Mouse (Mus musculus): Measurements from ENCODE around the gene Cdhr5.
"Not testable (repeated sequence)": the region's sequence is repeated elsewhere in the genome, so short reads cannot be mapped to it uniquely, and the experiment has no call there.

Gene Cdhr5

DNA sequence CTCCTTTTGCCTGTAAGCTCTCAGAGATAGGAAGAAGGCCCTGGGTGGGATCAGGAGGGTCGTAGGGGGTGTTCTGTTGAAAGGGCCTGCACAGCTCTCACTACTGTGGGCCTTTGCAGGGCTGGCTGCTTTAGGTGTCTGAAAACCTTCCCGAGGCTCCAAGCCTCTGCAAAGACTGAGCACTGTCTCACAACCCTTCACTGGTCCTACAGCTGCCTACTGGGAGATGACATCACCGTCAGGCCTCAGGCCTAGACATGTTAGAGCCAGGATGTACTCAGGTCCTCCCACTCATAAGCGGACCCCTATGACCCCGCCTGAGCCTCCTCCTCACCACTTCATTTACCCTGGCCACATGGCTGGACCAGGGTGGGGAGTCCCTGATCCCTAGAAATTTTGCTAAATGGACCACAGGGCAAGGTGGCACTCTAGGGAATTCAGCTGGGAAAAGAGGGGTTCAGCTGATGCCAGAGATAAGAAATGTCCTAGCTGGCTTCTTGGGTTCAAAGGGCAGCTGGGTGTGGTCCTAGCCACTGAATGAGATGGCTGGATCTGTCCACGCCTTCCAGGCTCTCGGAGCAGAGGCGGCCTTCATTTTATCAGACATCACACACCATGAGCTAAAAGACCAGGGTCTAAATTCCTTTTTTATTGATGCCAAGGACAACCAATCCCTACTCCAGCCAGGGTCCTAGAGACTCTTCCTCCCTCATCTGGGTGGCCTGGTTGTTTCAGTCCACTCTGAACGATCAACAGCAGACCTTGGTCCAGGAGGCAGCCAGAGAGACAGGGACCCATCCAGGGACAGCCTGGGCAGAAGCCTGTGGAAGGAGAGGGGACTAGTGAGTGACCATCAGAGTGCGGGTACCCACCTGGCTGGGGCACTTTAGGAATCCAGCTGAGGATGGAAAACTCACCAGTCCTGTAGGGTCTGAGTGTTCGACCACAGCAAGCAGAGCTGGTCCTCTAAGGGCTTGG lies 1.4 kb upstream of the Cdhr5 start:
- DNase-seq (ENCODE audit: low spot score in 2 of 2): no peak

DNA sequence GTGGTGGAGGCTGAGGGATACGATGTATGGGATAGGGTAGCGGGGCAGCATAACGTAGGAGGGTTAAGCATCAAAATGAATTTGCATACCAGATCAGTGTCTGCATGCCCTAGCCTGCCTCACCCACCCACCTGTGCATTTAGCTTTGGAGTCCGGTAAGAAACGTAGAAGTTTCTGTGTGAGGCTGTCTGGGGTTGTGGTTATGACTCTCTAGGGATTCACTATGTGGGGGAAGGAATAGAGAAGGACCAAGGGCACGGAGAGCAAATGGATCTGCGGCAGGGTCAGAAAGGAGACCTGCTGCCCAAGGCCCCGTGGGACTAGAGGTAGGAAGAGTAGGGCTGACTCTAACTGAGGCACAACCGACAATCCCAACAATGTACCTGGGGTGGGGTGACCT lies 1.2 kb downstream of the Cdhr5 start:
- DNase-seq (ENCODE audit: low spot score in 2 of 2): no peak

DNA sequence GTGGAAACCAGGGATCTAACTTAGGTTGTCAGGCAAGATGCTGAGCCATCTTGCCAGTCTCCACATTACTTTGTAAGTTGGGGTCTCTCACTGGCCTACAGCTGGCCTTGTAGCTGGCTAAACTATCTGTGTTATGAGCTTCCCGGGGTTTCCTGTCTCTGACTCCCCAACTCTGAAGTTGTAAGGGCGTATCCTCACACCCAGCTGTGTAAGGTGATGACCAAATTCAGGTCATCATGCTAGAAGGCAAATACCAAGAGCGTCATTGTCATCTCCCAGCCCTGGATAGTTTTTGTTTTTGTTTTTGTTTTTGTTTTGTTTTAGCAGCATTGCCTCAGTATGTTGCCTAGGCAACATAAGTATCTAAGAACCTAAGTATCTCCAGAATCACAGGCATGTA lies 6.0 kb downstream of the Cdhr5 start:
- DNase-seq (ENCODE audit: low spot score in 2 of 2): no peak

DNA sequence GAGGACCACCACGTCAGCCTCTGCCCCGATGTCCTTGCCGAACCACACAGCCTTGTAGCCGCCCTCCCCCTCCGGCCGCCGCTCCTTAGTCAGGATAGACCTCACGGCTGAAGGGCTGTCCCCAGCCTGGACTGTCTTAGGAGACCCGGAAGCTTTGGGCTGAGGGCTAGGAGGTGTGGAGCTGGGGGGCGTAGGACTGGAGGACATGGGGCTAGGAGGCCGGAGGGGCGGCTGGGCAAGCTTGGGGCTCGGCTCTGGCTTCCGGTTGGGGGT lies 7.4 kb downstream of the Cdhr5 start:
- DNase-seq (ENCODE audit: low spot score in 2 of 2): no peak

DNA sequence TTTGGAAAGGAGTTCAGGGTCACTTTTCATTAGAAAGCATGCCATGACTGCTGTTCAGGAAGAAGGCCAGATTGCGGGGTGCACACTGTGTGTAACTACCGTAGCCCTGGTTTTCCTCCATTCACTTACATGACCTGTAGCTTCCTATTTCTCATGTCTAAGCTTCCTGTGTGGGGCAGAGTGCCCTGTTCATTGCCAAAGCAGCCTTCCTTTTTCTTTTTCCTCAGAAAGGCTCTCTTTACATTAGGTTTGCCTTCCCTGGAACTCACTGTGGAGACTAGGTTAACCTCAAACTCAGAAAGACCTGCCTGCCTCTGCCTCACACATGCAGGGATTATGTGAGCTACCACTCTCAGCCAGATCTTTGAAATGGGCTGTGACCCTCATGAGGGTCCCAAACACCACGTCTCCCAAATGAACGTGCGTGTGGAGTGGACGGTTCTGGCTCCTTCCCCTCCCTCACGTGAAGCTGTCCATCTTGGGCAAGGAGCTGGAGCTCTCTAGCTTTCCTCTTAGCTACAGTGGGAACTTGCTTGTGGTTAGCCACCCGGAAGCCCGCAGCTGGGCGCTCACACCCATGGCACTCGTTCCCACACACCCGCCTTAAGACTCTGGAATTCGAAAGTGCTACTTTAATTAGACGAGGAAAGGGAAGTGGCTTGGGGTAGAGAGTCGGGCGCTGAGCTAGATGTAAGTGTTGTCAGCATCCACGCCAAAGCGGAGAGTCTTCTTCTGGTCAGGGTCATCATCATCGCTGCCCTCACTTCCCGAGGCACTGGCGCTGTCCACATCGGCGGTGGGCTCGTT lies 7.9 kb downstream of the Cdhr5 start:
- DNase-seq (ENCODE audit: low spot score in 2 of 2): no peak

DNA sequence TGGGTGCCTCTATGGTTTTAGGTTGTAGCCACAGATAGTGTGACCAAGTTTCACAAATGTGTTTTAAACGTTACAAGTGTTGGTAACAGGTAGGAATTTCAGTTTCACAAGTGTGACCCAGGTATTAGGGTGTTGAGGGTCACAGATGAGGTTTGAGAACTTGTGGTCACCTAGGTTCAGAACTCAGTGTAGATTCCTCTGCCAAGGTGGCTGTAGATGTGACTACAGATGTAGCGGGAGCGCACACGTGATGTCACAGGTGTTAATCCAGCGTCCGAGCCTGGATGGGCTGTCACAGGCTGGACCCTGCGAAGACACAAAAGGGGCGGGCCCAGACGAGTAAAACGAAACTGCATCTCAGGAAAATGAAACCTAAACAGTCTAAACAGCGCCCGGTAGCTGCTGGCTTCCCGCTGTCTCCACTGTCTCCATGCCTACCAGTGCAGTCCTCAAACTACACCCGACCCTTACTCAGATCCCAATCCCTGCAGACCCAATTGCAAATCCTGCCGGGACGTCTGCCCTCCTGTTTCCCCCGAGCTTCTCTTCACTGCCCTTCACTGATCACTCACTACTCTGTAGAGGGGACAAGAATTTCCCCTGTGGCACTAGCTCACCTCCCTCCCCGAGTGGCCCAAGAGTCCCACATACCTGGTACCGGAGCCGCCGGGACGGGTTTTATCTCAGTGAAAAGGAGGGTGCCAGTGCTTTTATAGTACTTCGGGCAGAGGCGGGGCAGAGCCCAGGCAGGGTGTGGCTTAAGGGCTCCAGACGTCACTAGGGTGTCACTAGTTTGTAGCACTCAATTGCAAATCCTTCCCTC lies 10.6 kb downstream of the Cdhr5 start, which contains the start of gene Irf7:
Irf7 (minus strand) TSS at position 743 of the 823 bp plus-strand sequence.
- DNase-seq (ENCODE audit: low spot score in 2 of 2): peak in 1 of 2 experiments; percentile 23

DNA sequence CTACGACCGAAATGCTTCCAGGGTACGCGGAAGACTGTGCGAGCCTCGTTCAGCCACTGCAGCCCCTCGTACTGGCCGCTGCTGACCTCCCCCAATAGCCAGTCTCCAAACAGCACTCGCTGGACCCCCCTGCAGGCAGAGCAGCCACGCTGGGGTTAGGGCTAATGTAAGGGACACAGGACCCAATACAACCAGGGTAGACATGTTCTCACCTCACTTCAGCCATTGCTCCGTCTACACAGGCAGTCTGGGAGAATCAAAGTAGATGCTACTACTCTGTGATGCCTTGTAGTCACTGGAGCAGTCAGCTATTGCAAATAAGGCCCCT lies 11.2 kb downstream of the Cdhr5 start:
- DNase-seq (ENCODE audit: low spot score in 2 of 2): no peak

DNA sequence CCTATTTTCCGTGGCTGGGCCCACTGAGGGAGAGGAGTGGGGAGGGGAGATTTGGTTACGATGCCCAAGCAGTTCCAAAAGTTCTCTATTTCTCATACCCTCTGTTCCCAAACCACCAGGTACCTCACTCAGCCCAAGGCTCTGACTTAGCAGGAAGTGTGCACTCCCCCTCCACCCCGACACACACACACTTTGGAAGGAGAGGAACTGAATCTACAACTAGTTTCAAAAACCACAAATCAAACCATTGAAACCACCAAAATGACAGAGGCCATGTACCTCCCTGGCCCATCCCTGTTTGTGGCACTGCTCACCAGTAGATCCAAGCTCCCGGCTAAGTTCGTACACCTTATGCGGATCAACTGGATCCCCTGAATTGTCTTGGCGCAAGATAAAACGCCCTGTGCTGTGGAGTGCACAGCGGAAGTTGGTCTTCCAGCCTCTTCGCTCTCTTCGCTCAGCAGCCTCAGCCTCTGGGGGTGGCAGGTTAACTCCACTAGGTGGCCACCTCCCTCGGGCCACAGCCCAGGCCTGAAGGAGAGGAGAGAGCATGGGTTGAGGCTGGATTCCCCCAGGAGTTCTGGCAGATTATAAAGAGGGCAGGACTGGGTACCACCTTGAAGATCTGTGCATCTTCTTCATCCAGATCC lies 11.7 kb downstream of the Cdhr5 start:
- DNase-seq (ENCODE audit: low spot score in 2 of 2): no peak

DNA sequence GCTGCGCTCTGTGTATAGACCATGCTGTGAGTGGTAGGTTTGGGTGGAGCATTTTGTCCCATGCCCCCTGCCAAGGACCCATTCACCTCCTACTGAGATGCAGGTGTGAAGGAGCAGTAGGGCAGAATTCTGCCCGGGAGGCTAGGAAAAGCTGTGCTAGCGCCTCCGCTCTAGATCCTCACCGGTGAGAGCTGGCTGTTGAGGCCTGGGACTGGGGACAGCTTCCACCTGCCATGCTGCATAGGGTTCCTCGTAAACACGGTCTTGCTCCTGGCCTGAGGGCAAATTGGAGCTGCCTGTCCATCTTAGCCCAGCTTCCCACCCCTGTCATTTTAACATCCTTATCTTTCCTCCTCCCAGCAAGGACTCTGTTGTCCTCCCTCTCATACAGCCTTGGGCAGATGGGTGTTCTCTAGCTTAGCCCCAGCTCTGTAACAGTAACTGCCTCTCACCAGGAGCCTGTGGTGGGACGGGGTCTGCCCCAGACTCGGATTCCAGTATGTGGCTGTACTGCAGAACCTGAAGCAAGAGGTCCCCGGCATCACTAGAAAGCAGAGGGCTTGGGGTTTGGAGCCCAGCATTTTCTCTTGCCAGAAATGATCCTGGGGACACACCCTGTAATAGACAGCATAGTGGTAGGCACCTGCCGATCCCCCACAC lies 12.4 kb downstream of the Cdhr5 start:
- DNase-seq (ENCODE audit: low spot score in 2 of 2): no peak

DNA sequence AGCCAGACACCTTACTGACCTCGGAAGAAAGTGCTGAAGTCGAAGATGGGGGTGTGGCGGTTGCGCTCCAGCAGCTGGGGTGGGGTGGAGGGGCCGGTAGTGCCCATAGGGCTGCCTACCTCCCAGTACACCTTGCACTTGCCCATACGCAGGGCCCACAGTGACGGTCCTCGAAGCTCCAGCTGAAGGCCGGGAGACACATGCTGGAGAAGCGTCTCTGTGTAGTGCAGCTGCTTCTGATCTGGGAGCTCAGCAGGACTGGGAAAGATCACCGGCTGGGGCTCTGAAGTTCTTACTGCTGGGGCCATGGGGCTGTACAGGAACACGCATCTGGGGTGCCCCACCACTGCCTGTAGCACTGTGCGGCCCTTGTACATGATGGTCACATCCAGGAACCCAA lies 12.9 kb downstream of the Cdhr5 start:
- no peak for DNase-seq (ENCODE audit: low spot score in 2 of 2)

DNA sequence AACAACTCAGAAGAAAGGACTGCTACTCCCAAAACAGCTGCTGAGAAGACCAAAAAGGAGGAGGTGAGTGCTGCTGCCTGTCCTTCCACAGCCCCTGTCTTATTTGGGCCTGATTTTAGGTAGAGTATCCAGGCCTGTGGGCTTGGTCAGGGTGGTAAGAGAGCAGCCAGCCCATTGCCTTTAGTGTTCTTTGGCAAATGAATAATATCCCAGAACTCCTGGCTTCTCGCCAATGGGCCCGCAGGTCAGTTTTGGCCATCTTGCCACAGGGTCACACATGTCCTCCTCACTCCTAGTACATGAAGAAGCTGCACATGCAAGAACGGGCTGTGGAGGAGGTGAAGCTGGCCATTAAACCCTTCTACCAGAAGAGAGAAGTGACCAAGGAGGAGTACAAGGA lies 15.1 kb downstream of the Cdhr5 start:
- DNase-seq (ENCODE audit: low spot score in 2 of 2): no peak

DNA sequence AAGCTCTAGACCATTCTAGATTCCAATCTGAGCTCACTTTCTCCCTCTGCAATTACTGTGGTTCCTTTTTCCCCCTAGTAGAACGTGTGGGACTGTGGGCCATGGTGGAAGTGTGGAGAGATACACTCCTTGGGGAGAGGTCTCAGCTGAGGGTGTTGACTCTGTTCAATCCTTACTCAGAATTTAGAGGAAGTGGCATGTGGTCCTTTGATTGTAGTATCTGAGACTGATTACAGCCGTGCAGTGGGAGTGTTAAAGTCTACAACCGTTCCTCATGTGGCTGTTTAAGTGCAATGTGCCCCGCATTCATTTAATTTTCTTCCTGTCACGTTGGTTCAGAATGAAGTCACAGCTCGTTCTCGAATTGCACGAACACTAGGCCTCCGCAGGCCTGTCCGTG lies 20.4 kb downstream of the Cdhr5 start:
- DNase-seq (ENCODE audit: low spot score in 2 of 2): no peak

DNA sequence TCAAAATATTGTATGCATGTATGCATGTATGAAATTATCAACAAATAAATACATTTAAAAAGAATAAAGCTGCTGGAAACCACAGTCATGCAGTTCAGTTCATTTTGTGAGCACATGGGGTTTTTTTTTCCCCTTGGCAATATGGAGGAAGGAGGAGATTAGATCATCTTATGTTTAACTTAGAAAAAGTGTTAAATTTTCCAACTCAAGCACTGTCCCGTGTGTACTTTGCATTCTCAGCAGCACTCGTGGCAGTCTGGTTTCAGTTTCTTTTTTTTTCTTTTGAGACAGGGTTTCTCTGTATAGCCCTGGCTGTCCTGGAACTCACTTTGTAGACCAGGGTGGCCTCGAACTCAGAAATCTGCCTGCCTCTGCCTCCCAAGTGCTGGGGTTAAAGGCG lies 26.1 kb downstream of the Cdhr5 start:
- DNase-seq (ENCODE audit: low spot score in 2 of 2): not testable (repeated sequence)

DNA sequence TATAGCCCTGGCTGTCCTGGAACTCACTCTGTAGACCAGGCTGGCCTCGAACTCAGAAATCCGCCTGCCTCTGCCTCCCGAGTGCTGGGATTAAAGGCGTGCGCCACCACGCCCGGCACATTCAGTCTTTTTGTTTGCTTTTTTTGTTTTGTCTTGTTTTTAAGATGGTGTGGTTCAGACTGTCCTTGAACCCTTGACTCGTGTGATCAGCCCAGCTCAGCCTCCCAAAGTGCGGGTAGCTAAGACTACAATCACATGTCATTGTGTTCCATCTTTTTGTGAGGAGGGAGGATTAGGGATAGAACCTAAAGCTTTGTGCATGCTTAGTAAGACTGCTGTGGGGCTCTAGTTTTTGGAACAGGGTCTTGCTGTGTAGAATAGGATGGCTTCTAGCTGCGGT lies 45.0 kb downstream of the Cdhr5 start:
- DNase-seq (ENCODE audit: low spot score in 2 of 2): no peak

DNA sequence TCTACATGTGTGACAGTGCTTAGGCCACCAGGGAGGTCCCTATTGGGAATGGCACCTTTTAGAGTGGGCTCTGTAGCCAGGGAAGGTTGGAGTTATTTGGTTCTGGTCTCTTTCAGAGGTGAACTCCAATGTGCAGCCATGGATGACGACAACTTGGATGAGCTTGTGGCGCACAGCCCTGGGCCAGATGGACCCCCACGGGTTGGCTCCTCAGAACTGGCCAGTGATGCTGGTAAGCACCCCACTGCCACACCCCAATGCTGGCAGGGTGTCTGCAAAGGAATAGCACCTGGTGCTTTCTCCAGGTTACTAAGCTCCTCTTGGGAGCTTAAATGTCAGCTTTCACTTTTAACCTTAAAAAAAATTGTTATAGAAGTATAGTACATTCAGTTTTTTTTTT lies 45.5 kb downstream of the Cdhr5 start:
- no peak for DNase-seq (ENCODE audit: low spot score in 2 of 2)

DNA sequence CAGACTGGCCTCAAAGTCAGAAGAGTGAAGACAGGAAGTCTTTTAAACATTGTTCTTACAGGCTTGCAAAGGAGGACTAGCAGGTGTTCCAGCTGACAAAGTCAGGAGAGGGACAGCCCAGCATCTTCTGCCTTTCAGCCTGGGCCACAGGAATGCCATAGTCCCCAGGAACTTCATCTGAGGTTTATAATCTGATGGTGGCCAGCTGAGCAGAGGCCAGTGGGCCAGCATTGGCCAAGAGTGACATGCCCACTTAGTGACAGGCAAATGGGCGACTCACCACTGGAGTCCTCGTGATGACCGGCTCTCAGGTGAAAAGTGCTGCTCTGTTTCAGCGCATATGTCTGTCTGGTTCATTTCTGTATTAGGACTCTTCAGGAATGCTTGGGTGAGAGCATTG lies 46.0 kb downstream of the Cdhr5 start:
- DNase-seq (ENCODE audit: low spot score in 2 of 2): no peak

DNA sequence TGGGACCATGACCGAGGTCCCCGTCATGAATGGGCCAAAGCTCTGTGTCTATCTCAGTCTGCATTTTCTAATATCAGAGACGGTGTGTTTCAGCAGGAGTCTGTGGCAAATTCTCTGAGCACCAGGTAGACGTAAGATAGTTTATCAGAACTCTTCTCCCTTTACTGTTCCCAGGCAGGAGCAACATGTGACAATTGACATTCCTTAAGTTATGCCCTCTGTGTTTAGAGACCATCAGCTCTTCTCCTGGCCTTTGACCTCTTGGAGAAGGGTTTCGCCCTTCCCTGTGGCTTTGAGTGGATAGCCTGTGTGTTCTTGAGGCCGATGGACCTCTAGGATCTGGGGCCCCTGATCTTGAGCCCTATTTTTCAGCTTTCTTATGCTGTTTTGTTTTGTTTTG lies 46.9 kb downstream of the Cdhr5 start:
- no peak for DNase-seq (ENCODE audit: low spot score in 2 of 2)

DNA sequence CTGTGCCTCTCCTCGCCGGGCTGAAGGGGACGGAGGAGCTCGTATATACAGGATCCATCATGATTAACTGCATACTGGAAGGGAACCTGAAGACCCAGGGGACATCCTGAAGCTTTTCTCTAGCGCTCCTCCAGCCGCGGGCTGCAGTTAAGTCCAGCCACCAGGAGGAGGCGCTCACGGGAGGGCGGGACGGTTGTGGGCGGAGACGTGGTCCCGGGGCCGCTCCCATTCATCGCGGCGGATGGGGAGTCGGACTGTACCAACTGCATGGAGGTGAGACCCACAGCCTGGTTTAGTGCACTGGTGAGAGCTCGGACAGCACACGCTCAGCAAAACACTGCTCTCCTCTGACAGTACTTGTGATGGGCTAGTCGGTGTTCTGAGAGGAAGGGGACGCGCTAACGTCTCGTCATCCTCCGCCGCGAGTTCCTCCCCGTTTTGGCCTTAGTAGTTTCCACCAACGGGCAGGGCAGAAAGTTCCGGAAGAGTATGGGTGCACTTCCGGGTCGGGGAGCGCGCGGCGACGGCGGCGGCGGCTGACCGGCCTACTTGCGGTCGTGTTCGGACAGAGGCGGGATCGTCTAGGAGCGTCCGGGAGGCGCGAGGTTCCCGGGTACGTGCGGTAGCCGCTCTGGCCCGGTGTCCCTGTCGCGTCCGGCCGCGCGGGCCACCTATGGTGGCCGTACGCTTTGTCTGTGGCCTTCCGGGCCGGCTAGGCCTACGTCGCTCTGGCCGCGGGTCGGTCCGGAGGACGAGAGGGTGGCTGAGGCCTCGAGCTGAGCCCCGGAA lies 48.1 kb downstream of the Cdhr5 start, which contains the start of gene Phrf1:
Phrf1 (plus strand) TSS at position 506 of the 789 bp plus-strand sequence.
- peak; percentile 91 to 95 for DNase-seq (ENCODE audit: low spot score in 2 of 2)

DNA sequence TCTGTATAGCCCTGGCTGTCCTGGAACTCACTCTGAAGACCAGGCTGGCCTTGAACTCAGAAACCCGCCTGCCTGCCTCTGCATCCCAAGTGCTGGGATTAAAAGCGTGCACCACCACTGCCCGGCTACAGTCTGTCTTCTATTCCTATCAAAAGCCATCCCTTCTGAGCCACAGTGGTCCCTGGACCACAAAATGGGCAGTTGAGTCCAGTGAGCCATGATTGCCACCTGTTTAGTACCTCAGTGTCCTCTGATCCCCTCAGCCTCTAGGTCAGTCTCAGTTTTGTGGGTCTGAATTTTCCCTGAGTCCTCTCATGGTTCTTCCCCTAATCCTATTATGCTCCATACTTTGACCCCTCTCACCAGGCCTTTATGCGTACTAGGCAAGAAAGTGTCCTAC lies 48.8 kb downstream of the Cdhr5 start:
- no peak for DNase-seq (ENCODE audit: low spot score in 2 of 2)

DNA sequence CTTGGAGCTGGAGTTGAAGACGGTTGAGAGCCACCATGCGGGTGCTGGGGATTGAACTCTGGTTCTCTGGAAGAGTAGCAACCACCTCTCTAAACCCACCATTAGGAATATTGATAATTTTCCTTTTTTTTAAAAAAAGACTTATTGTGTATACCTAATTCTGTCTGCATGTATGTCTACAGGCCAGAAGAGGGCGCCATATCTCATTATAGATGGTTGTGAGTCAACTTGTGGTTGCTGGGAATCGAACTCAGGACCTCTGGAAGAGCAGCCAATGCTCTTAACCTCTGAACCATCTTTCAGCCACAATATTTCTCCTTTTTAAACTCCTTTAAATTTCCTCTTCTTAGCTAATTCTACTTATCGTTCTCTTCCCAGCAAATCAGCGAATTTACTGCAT lies 50.1 kb downstream of the Cdhr5 start:
- no peak for DNase-seq (ENCODE audit: low spot score in 2 of 2)
